Comparison of ENCODE assay signal across 38 mouse cellular contexts in genomic region chr9:59914761-59915160, GRCm38 (mm10). TPM values are rescaled to one million over a fixed set of nuclear protein-coding genes. Genes with fewer than 3 reads are reported as not detected.
"Had no signal": no experiment of that assay in that cellular context is flagged by ENCODE, and none has a peak within 500 bp of the region (broad histone marks: within the 10 kb centered on the region; RNA-seq: fewer than 3 reads in every experiment).

No protein-coding gene starts in this region.

- H3K27ac ChIP-seq: embryonic facial prominence, embryonic 10.5 days; embryonic facial prominence, embryonic 12.5 days; embryonic facial prominence, embryonic 13.5 days; embryonic facial prominence, embryonic 15.5 days; forebrain, embryonic 10.5 days; forebrain, embryonic 12.5 days; forebrain, embryonic 13.5 days; forebrain, embryonic 15.5 days; gastrocnemius, adult 2 months; heart, adult 2 months had no signal

- H3K4me2 ChIP-seq: embryonic facial prominence, embryonic 12.5 days; embryonic facial prominence, embryonic 13.5 days; embryonic facial prominence, embryonic 15.5 days; forebrain, embryonic 12.5 days; forebrain, embryonic 13.5 days; forebrain, embryonic 15.5 days had no signal

- H3K4me3 ChIP-seq: embryonic facial prominence, embryonic 10.5 days; embryonic facial prominence, embryonic 12.5 days; embryonic facial prominence, embryonic 13.5 days; embryonic facial prominence, embryonic 15.5 days; erythroblast, embryonic 14.5 days; forebrain, embryonic 10.5 days; forebrain, embryonic 12.5 days; forebrain, embryonic 13.5 days; forebrain, embryonic 15.5 days; gastrocnemius, adult 2 months; heart, adult 2 months had no signal

- H3K4me1 ChIP-seq: embryonic facial prominence, embryonic 10.5 days; embryonic facial prominence, embryonic 12.5 days; embryonic facial prominence, embryonic 13.5 days; embryonic facial prominence, embryonic 15.5 days; forebrain, embryonic 10.5 days; forebrain, embryonic 12.5 days; forebrain, embryonic 13.5 days; forebrain, embryonic 15.5 days had no signal

- H3K9me3 ChIP-seq: embryonic facial prominence, embryonic 10.5 days; embryonic facial prominence, embryonic 12.5 days; embryonic facial prominence, embryonic 13.5 days; embryonic facial prominence, embryonic 15.5 days; forebrain, embryonic 10.5 days; forebrain, embryonic 12.5 days; forebrain, embryonic 13.5 days; forebrain, embryonic 15.5 days had no signal

- H3K27me3 ChIP-seq: embryonic facial prominence, embryonic 12.5 days; embryonic facial prominence, embryonic 13.5 days; embryonic facial prominence, embryonic 15.5 days; forebrain, embryonic 12.5 days; forebrain, embryonic 13.5 days; forebrain, embryonic 15.5 days had no signal

- ATAC-seq: forebrain, embryonic 13.5 days; forebrain, embryonic 14.5 days; forebrain, embryonic 15.5 days; forebrain, embryonic 16.5 days; forebrain, postnatal 0 days had no signal

- DNase-seq: cerebellum, adult 8-10 months; cerebellum, adult 9-10 months; cerebellum, adult 9-11 months; cerebellum, postnatal 10 days; cerebellum, postnatal 14 days; cerebellum, postnatal 25 days; cerebellum, postnatal 36 days; embryo, embryonic 11 days; forebrain, postnatal 0 days; gastrocnemius, adult 2 months; gastrocnemius, postnatal 10 days; gastrocnemius, postnatal 14 days; gastrocnemius, postnatal 25 days; gastrocnemius, postnatal 36 days; heart, adult 11 months; heart, adult 18-20 months; heart, adult 2 months had no signal

- H3K9ac ChIP-seq: embryonic facial prominence, embryonic 12.5 days; embryonic facial prominence, embryonic 13.5 days; embryonic facial prominence, embryonic 15.5 days; forebrain, embryonic 12.5 days; forebrain, embryonic 13.5 days; forebrain, embryonic 15.5 days; forebrain, postnatal 0 days had no signal

RNA-seq across cellular contexts. Expression of gene Nr2e3, which starts 45.7 kb away (rescaled TPM):
- total RNA-seq: common myeloid progenitor, adult 5-6 weeks; gastrocnemius, adult 18-20 months; gastrocnemius, adult 2 months; gastrocnemius, adult 8-10 months; gastrocnemius, postnatal 10 days; gastrocnemius, postnatal 14 days; gastrocnemius, postnatal 25 days; gastrocnemius, postnatal 36 days; gastrocnemius, postnatal 4 days; granulocyte monocyte progenitor cell, adult 5-6 weeks; heart, adult 18-20 months; heart, adult 2 months; heart, adult 8-10 months had no signal
- polyA plus RNA-seq: cortical plate, adult 2 months; erythroblast, embryonic 14.5 days; forebrain, embryonic 10.5 days; forebrain, embryonic 11.5 days; forebrain, embryonic 13.5 days; forebrain, embryonic 14.5 days; forebrain, embryonic 15.5 days; forebrain, embryonic 16.5 days; forebrain, postnatal 0 days; frontal cortex, adult 2 months; gonadal fat pad, adult 2 months; heart, adult 2 months had no signal
